8 mouse cellular contexts compared by ENCODE assay signal in genomic region chr13:48625433-48626184, GRCm38 (mm10). TPM values are rescaled to one million over a fixed set of nuclear protein-coding genes. Genes with fewer than 3 reads are reported as not detected.
DNase-seq lines count a peak whose midpoint lies in the region; ATAC-seq and TF ChIP-seq lines count a peak whose summit lies in the region.

TSS of gene Ptpdc1 (minus strand) at chr13:48625664.

- TF ChIP-seq EP300 in lung, postnatal 0 days (IDR thresholded peaks at IDR 0.05), result no peak

- peak within 1 kb of the TSS; percentile 91 for H3K9ac ChIP-seq in hindbrain, embryonic 12.5 days
- peak within 1 kb of the TSS; percentile 73 for H3K9ac ChIP-seq in lung, postnatal 0 days (replicated peaks; ENCODE audit: low read depth)

- H3K36me3 ChIP-seq in hindbrain, embryonic 12.5 days, result no peaks in the 10 kb centered on the region
- H3K36me3 ChIP-seq in lung, postnatal 0 days (ENCODE audit: insufficient read depth, low read length), result no peaks in the 10 kb centered on the region

- ATAC-seq in hindbrain, embryonic 12.5 days (ENCODE audit: low FRiP score), result peak; percentile 99
- peak; percentile 100 for ATAC-seq in lung, postnatal 0 days

- DNase-seq in T-cell, adult 2 months (ENCODE audit: low spot score), result peak; percentile 96
- DNase-seq in cerebellum, postnatal 25 days, result peak; percentile 97 to 99
- DNase-seq in frontal cortex, postnatal 14 days (ENCODE audit: low spot score in 2 of 2), result peak; percentile 93 to 98
- DNase-seq in layer of hippocampus, postnatal 10 days (ENCODE audit: low spot score in 2 of 2), result peak; percentile 97 to 99
- peak; percentile 98 for DNase-seq in lung, postnatal 0 days (ENCODE audit: low spot score)
- peak; percentile 97 for DNase-seq in ovary, postnatal 10 days (ENCODE audit: low spot score)
- DNase-seq in thymus, postnatal 0 days (ENCODE audit: low spot score), result peak; percentile 91

- WGBS in hindbrain, embryonic 12.5 days, result 3% methylated on average over 68 of the region's 76 CpGs
- 2% methylated on average over 63 of the region's 76 CpGs for WGBS in lung, postnatal 0 days

- peak within 1 kb of the TSS; percentile 86 for H3K27ac ChIP-seq in hindbrain, embryonic 12.5 days
- peak within 1 kb of the TSS; percentile 83 for H3K27ac ChIP-seq in lung, postnatal 0 days (ENCODE audit: low read length)

- H3K27me3 ChIP-seq in hindbrain, embryonic 12.5 days, result peaks cover 4% of the 10 kb centered on the region; the same call in 1 of the 2 replicates
- no peaks in the 10 kb centered on the region for H3K27me3 ChIP-seq in lung, postnatal 0 days (replicated peaks; ENCODE audit: insufficient read depth, low read length)

- no peak for TF ChIP-seq CTCF in lung, postnatal 0 days (IDR thresholded peaks at IDR 0.05)

- peak within 1 kb of the TSS; percentile 77 for H3K4me3 ChIP-seq in hindbrain, embryonic 12.5 days
- peak within 1 kb of the TSS; percentile 72 for H3K4me3 ChIP-seq in lung, postnatal 0 days (ENCODE audit: low read depth, low read length)

- peaks cover 8% of the 10 kb centered on the region; the same call in 1 of the 2 replicates for H3K4me1 ChIP-seq in hindbrain, embryonic 12.5 days
- H3K4me1 ChIP-seq in lung, postnatal 0 days (ENCODE audit: insufficient read depth, low read depth, low read length), result peaks cover 10% of the 10 kb centered on the region; the same call in 1 of the 2 replicates

- peak within 1 kb of the TSS; percentile 81 for H3K4me2 ChIP-seq in hindbrain, embryonic 12.5 days (replicated peaks)
- peak within 1 kb of the TSS; percentile 80 for H3K4me2 ChIP-seq in lung, postnatal 0 days (replicated peaks; ENCODE audit: low read depth, low read length)

- H3K9me3 ChIP-seq in hindbrain, embryonic 12.5 days (replicated peaks), result no peaks in the 10 kb centered on the region
- no peaks in the 10 kb centered on the region for H3K9me3 ChIP-seq in lung, postnatal 0 days (ENCODE audit: low read length)

RNA-seq across cellular contexts. Expression of gene Ptpdc1, which starts in this region (rescaled TPM):
- polyA plus RNA-seq in hindbrain, embryonic 12.5 days (2016; fragmentation: Nextera tagmentation; extraction: Ambion mirVana), result 20.5 and 21.4 TPM in 2 replicates
- 10 to 100 TPM; 27.8 to 28.8 TPM for total RNA-seq in layer of hippocampus, postnatal 10 days (2021)
- 6.2 and 6.3 TPM in 2 replicates for polyA plus RNA-seq in lung, postnatal 0 days (2015; fragmentation: Nextera tagmentation; extraction: Ambion mirVana)
- 1.4 and 1.9 TPM in 2 replicates for polyA plus RNA-seq in thymus, postnatal 0 days (2015; fragmentation: Nextera tagmentation; extraction: Ambion mirVana)

Comparison
In these comparisons a context has a peak if more than half of its experiments do, and no peak if none do; other contexts are left out.
1. Peak in every context shown above with its lines: DNase-seq, ATAC-seq, H3K4me3 ChIP-seq and H3K27ac ChIP-seq.